Mouse (Mus musculus) embryonic facial prominence, embryonic 14.5 days (tissue): Measurements from ENCODE around the gene Fam178b. TPM values are rescaled to one million over a fixed set of nuclear protein-coding genes. Genes with fewer than 3 reads are reported as not detected.

Source experiments
- ATAC-seq: fragments of 200-750 bp; cut with Nextera tagmentation; 2 replicates; pipeline ENCODE4 v1.8.0; 2017; ENCODE audit warnings: low read depth, moderate number of reproducible peaks, moderate TSS enrichment
- DNase-seq: peaks from one replicate; pipeline ENCODE4 v3.0.0-alpha.2; 2015; ENCODE audit warnings: low spot score
- H3K27ac ChIP-seq: fragments of 300-500 bp; sonication (generic); replicated peaks from 2 replicates; pipeline ENCODE4 v1.5.1; 2014; ENCODE audit warnings: low read depth, mild to moderate bottlenecking, low read length, moderate library complexity
- H3K27me3 ChIP-seq: fragments of 300-500 bp; sonication (generic); replicated peaks from 2 replicates; pipeline ENCODE4 v1.6.1; 2014; ENCODE audit warnings: low read length; ENCODE audit not compliant: control insufficient read depth, insufficient read depth
- H3K36me3 ChIP-seq: fragments of 300-500 bp; sonication (generic); 2 replicates; pipeline ENCODE4 v1.6.1; 2014; ENCODE audit warnings: low read length, mixed read lengths; ENCODE audit not compliant: control insufficient read depth, insufficient read depth
- H3K4me1 ChIP-seq: fragments of 300-500 bp; sonication (generic); 2 replicates; pipeline ENCODE4 v1.6.1; 2014; ENCODE audit warnings: antibody characterized with exemption, low read length; ENCODE audit not compliant: control insufficient read depth, insufficient read depth
- H3K4me2 ChIP-seq: fragments of 300-500 bp; sonication (generic); 2 replicates; pipeline ENCODE4 v1.6.1; 2014; ENCODE audit warnings: low read depth, mild to moderate bottlenecking, low read length, moderate library complexity, mixed read lengths
- H3K4me3 ChIP-seq: fragments of 300-500 bp; sonication (generic); 2 replicates; pipeline ENCODE4 v1.5.1; 2014; ENCODE audit warnings: low read depth, mild to moderate bottlenecking, low read length
- H3K9ac ChIP-seq: fragments of 300-500 bp; sonication (generic); 2 replicates; pipeline ENCODE4 v1.6.1; 2014; ENCODE audit warnings: low read depth, mild to moderate bottlenecking, low read length, moderate library complexity, mixed read lengths
- H3K9me3 ChIP-seq: fragments of 300-500 bp; sonication (generic); 2 replicates; pipeline ENCODE4 v1.6.1; 2016; ENCODE audit warnings: low read length; ENCODE audit not compliant: control insufficient read depth
- WGBS: fragments of 180-500 bp; shearing (Covaris S2); extraction: QIAGEN DNeasy Blood & Tissue Kit; methylation state at CpG from one replicate; pipeline ENCODE4 v1.1.7; 2014; 5-methylcytosine and 5-hydroxymethylcytosine counted together
- polyA plus RNA-seq: library from polyadenylated mRNA; unstranded; fragments of >200 nt; fragmentation: Nextera tagmentation; extraction: Ambion mirVana; gene quantifications from 2 replicates; pipeline ENCODE4 v1.2.1, GENCODE M21; 2014

The Fam178b gene
- polyA plus RNA-seq, 1 experiment from 2014 or later: 1.6 TPM

- ATAC-seq (no peak), DNase-seq (no peak)
- Histone ChIP-seq H3K27ac (no peak overlapping the region), H3K9me3 (no peaks in the 10 kb centered on the region), H3K4me3 (no peak overlapping the region), H3K9ac (no peak overlapping the region), H3K4me2 (no peak overlapping the region), H3K4me1 (peaks cover 29% of the 10 kb centered on the region), H3K36me3 (no peaks in the 10 kb centered on the region), H3K27me3 (no peaks in the 10 kb centered on the region)
- WGBS: 13% methylated on average over 2 of the region's 2 CpGs
These were observed 116.6 kb downstream of the Fam178b start for GRCm38 (mm10) chr1:36566425-36566824.

- H3K4me1 ChIP-seq: peaks cover 28% of the 10 kb centered on the region
- H3K4me3 ChIP-seq: no peak overlapping the region
- no peaks in the 10 kb centered on the region for H3K9me3 ChIP-seq
- H3K27ac ChIP-seq: no peak overlapping the region
- ATAC-seq: no peak
- H3K4me2 ChIP-seq: no peak overlapping the region
- DNase-seq: no peak
- no peaks in the 10 kb centered on the region for H3K27me3 ChIP-seq
- H3K9ac ChIP-seq: 0 out of 2 replicates have a peak overlapping the region, but pooled peaks have one; percentile 25
- H3K36me3 ChIP-seq: no peaks in the 10 kb centered on the region
- 85% methylated on average over 6 of the region's 6 CpGs for WGBS
These were observed 118.9 kb downstream of the Fam178b start for GRCm38 (mm10) chr1:36564101-36564500.

GRCm38 (mm10) chr1:36563632-36564031 is 119.4 kb downstream of the Fam178b start:
- no peaks in the 10 kb centered on the region for H3K36me3 ChIP-seq
- H3K27ac ChIP-seq: no peak overlapping the region
- WGBS: 74% methylated on average over 4 of the region's 4 CpGs
- no peaks in the 10 kb centered on the region for H3K27me3 ChIP-seq
- no peaks in the 10 kb centered on the region for H3K9me3 ChIP-seq
- ATAC-seq (no peak), DNase-seq (no peak)
- H3K9ac ChIP-seq: no peak overlapping the region
- peaks cover 28% of the 10 kb centered on the region for H3K4me1 ChIP-seq
- H3K4me3 ChIP-seq: no peak overlapping the region
- H3K4me2 ChIP-seq: no peak overlapping the region

GRCm38 (mm10) chr1:36563197-36563596 is 119.8 kb downstream of the Fam178b start:
- Histone ChIP-seq H3K4me1 (peaks cover 26% of the 10 kb centered on the region), H3K4me2 (no peak overlapping the region), H3K36me3 (no peaks in the 10 kb centered on the region), H3K27me3 (no peaks in the 10 kb centered on the region), H3K9ac (no peak overlapping the region), H3K4me3 (no peak overlapping the region), H3K27ac (no peak overlapping the region), H3K9me3 (no peaks in the 10 kb centered on the region)
- DNase-seq (no peak), ATAC-seq (no peak)
- WGBS: 40% methylated on average over 1 of the region's 2 CpGs

GRCm38 (mm10) chr1:36562388-36562787 is 120.6 kb downstream of the Fam178b start:
- ATAC-seq (no peak), DNase-seq (no peak)
- no peaks in the 10 kb centered on the region for H3K27me3 ChIP-seq

GRCm38 (mm10) chr1:36560903-36561302 is 122.1 kb downstream of the Fam178b start:
- Histone ChIP-seq H3K36me3 (no peaks in the 10 kb centered on the region), H3K27ac (no peak overlapping the region), H3K27me3 (no peaks in the 10 kb centered on the region), H3K4me1 (peaks cover 16% of the 10 kb centered on the region), H3K4me3 (no peak overlapping the region), H3K9ac (no peak overlapping the region), H3K9me3 (no peaks in the 10 kb centered on the region), H3K4me2 (no peak overlapping the region)
- ATAC-seq: no peak
- no peak for DNase-seq
- WGBS: 47% methylated on average over 6 of the region's 6 CpGs

More at GRCm38 (mm10) chr1:36562388-36562787, 120.6 kb downstream of the Fam178b start:
- H3K27ac ChIP-seq: no peak overlapping the region
- H3K4me3 ChIP-seq: no peak overlapping the region
- H3K4me1 ChIP-seq: peaks cover 22% of the 10 kb centered on the region; the same call in 1 of the 2 replicates
- no peaks in the 10 kb centered on the region for H3K36me3 ChIP-seq
- 82% methylated on average over 4 of the region's 4 CpGs for WGBS
- H3K9me3 ChIP-seq: no peaks in the 10 kb centered on the region
- H3K9ac ChIP-seq: no peak overlapping the region
- no peak overlapping the region for H3K4me2 ChIP-seq

GRCm38 (mm10) chr1:36559888-36560287 is 123.1 kb downstream of the Fam178b start:
- DNase-seq: no peak
- Histone ChIP-seq H3K4me1 (peaks cover 24% of the 10 kb centered on the region), H3K4me3 (no peak overlapping the region), H3K36me3 (0 out of 2 replicates have a peak, but pooled peaks cover under 1% of the 10 kb centered on the region), H3K27ac (no peak overlapping the region), H3K9ac (no peak overlapping the region), H3K4me2 (0 out of 2 replicates have a peak overlapping the region, but pooled peaks have one; percentile 90), H3K9me3 (no peaks in the 10 kb centered on the region), H3K27me3 (no peaks in the 10 kb centered on the region)
- 43% methylated on average over 5 of the region's 5 CpGs for WGBS
- no peak for ATAC-seq

GRCm38 (mm10) chr1:36559256-36559655 is 123.7 kb downstream of the Fam178b start:
- 17% methylated on average over 4 of the region's 4 CpGs for WGBS
- Histone ChIP-seq H3K36me3 (peaks cover 6% of the 10 kb centered on the region), H3K27ac (no peak overlapping the region), H3K4me2 (peak overlapping the region; percentile 90), H3K27me3 (no peaks in the 10 kb centered on the region), H3K4me3 (peak overlapping the region; percentile 96), H3K9me3 (no peaks in the 10 kb centered on the region), H3K4me1 (peaks cover 24% of the 10 kb centered on the region), H3K9ac (peak overlapping the region; percentile 97; the same call in 1 of the 2 replicates)
- ATAC-seq (no peak), DNase-seq (no peak)
